Mouse (Mus musculus) E14TG2a.4 (cell line): ENCODE results near the gene Lgr5.
A peak's percentile ranks its signal among the peaks of the same experiment; 100 is the strongest.

ENCODE experiments used
- H3K27me3 ChIP-seq: 2 replicates; pipeline ENCODE4 v1.6.1; 2014; ENCODE audit warnings: low read length, control low read depth; ENCODE audit not compliant: insufficient read depth
- H3K36me3 ChIP-seq: 2 replicates; pipeline ENCODE4 v1.6.1; 2014; ENCODE audit warnings: low read length, control low read depth; ENCODE audit not compliant: insufficient read depth
- H3K4me1 ChIP-seq: replicated peaks from 2 replicates; pipeline ENCODE4 v1.6.1; 2014; ENCODE audit warnings: low read depth, low read length, control low read depth
- H3K4me3 ChIP-seq: replicated peaks from 2 replicates; pipeline ENCODE4 v1.5.1; 2014; ENCODE audit warnings: mild to moderate bottlenecking, low read length
- H3K9me3 ChIP-seq: 2 replicates; pipeline ENCODE4 v1.6.1; 2014; ENCODE audit warnings: low read length, control low read depth
- CTCF ChIP-seq: conservative IDR thresholded peaks from 2 replicates; pipeline ENCODE4 v1.5.1; 2014; ENCODE audit warnings: low read length
- NANOG ChIP-seq: IDR thresholded peaks from 2 replicates; pipeline ENCODE4 v1.6.1; 2014; ENCODE audit warnings: borderline replicate concordance, low read length, mixed read lengths
- POU5F1 ChIP-seq: IDR thresholded peaks from 2 replicates; pipeline ENCODE4 v1.6.1; 2014; ENCODE audit warnings: low read length, borderline replicate concordance

The Lgr5 gene

GRCm38 (mm10) chr10:115473213-115473961 is 114.2 kb downstream of the Lgr5 start:
- H3K4me3 ChIP-seq, result no peak overlapping the region
- H3K36me3 ChIP-seq, result no peaks in the 10 kb centered on the region
- TF ChIP-seq CTCF, result no peak
- TF ChIP-seq POU5F1, result no peak
- no peak for TF ChIP-seq NANOG
- peaks cover 50% of the 10 kb centered on the region for H3K27me3 ChIP-seq
- H3K4me1 ChIP-seq, result peaks cover 35% of the 10 kb centered on the region
- H3K9me3 ChIP-seq, result no peaks in the 10 kb centered on the region

- no peaks in the 10 kb centered on the region for H3K9me3 ChIP-seq
- TF ChIP-seq POU5F1, result no peak
- TF ChIP-seq CTCF, result no peak
- no peak for TF ChIP-seq NANOG
- H3K27me3 ChIP-seq, result peaks cover 60% of the 10 kb centered on the region
- H3K36me3 ChIP-seq, result no peaks in the 10 kb centered on the region
- no peak overlapping the region for H3K4me3 ChIP-seq
- H3K4me1 ChIP-seq, result peaks cover 32% of the 10 kb centered on the region
These were observed 116.8 kb downstream of the Lgr5 start for GRCm38 (mm10) chr10:115470621-115471334.

GRCm38 (mm10) chr10:115469040-115469439 is 118.5 kb downstream of the Lgr5 start:
- Histone ChIP-seq H3K4me1 (peaks cover 19% of the 10 kb centered on the region), H3K36me3 (no peaks in the 10 kb centered on the region), H3K9me3 (no peaks in the 10 kb centered on the region), H3K4me3 (0 out of 2 replicates have a peak overlapping the region, but pooled peaks have one; percentile 13), H3K27me3 (peaks cover 73% of the 10 kb centered on the region)
- TF ChIP-seq NANOG (peak; percentile 97), POU5F1 (peak; percentile 82; the same call in 1 of the 2 replicates), CTCF (no peak)

- Histone ChIP-seq H3K4me3 (0 out of 2 replicates have a peak overlapping the region, but pooled peaks have one; percentile 13), H3K27me3 (peaks cover 72% of the 10 kb centered on the region), H3K4me1 (peaks cover 19% of the 10 kb centered on the region), H3K9me3 (no peaks in the 10 kb centered on the region), H3K36me3 (no peaks in the 10 kb centered on the region)
- TF ChIP-seq POU5F1, result no peak
- TF ChIP-seq NANOG, result no peak
- no peak for TF ChIP-seq CTCF
These were observed 118.9 kb downstream of the Lgr5 start for GRCm38 (mm10) chr10:115468632-115469031.

- peaks cover 19% of the 10 kb centered on the region for H3K4me1 ChIP-seq
- no peak overlapping the region for H3K4me3 ChIP-seq
- H3K9me3 ChIP-seq, result no peaks in the 10 kb centered on the region
- H3K27me3 ChIP-seq, result peaks cover 67% of the 10 kb centered on the region
- TF ChIP-seq CTCF, result no peak
- no peak for TF ChIP-seq NANOG
- no peak for TF ChIP-seq POU5F1
- no peaks in the 10 kb centered on the region for H3K36me3 ChIP-seq
These were observed 119.6 kb downstream of the Lgr5 start for GRCm38 (mm10) chr10:115467985-115468384.

- TF ChIP-seq POU5F1 (no peak), NANOG (no peak), CTCF (no peak)
- Histone ChIP-seq H3K4me3 (no peak overlapping the region), H3K36me3 (no peaks in the 10 kb centered on the region), H3K27me3 (peaks cover 64% of the 10 kb centered on the region), H3K4me1 (peaks cover 14% of the 10 kb centered on the region), H3K9me3 (no peaks in the 10 kb centered on the region)
These were observed 121.8 kb downstream of the Lgr5 start for GRCm38 (mm10) chr10:115465778-115466177.

- Histone ChIP-seq H3K27me3 (peaks cover 60% of the 10 kb centered on the region), H3K9me3 (no peaks in the 10 kb centered on the region), H3K4me3 (no peak overlapping the region), H3K4me1 (peaks cover 14% of the 10 kb centered on the region), H3K36me3 (no peaks in the 10 kb centered on the region)
- no peak for TF ChIP-seq NANOG
- no peak for TF ChIP-seq POU5F1
These were observed 122.5 kb downstream of the Lgr5 start for GRCm38 (mm10) chr10:115465072-115465471.

GRCm38 (mm10) chr10:115462646-115463045 is 124.9 kb downstream of the Lgr5 start:
- no peak for TF ChIP-seq CTCF
- no peak for TF ChIP-seq NANOG
- no peak for TF ChIP-seq POU5F1
- no peaks in the 10 kb centered on the region for H3K36me3 ChIP-seq
- H3K27me3 ChIP-seq, result peaks cover 51% of the 10 kb centered on the region

More at GRCm38 (mm10) chr10:115462646-115463045, 124.9 kb downstream of the Lgr5 start:
- H3K4me3 ChIP-seq, result no peak overlapping the region
- H3K9me3 ChIP-seq, result no peaks in the 10 kb centered on the region
- H3K4me1 ChIP-seq, result no peaks in the 10 kb centered on the region
